Mouse (Mus musculus): Measurements from ENCODE around the gene C130050O18Rik. TPM values are rescaled to one million over a fixed set of nuclear protein-coding genes. Genes with fewer than 3 reads are reported as not detected.
A peak's percentile ranks its signal among the peaks of the same experiment; 100 is the strongest.

C130050O18Rik gene
- polyA plus RNA-seq, 1 experiment from 2014 or later: 0.92 TPM

- H3K9ac ChIP-seq (replicated peaks; ENCODE audit: low read length): no peak overlapping the region
- H3K27me3 ChIP-seq (ENCODE audit: insufficient read depth, low read length): no peaks in the 10 kb centered on the region
- H3K27ac ChIP-seq (ENCODE audit: low read length): no peak overlapping the region
- H3K4me2 ChIP-seq (replicated peaks; ENCODE audit: low read depth, low read length): no peak overlapping the region
- H3K4me3 ChIP-seq (ENCODE audit: low read length): no peak overlapping the region
- 92% methylated on average over 3 of the region's 3 CpGs for WGBS
- peaks cover 17% of the 10 kb centered on the region for H3K4me1 ChIP-seq (ENCODE audit: insufficient read depth, low read length)
- ATAC-seq (ENCODE audit: low FRiP score, low TSS enrichment): no peak
- H3K36me3 ChIP-seq (ENCODE audit: insufficient read depth, low read length): peaks cover 4% of the 10 kb centered on the region; the same call in 1 of the 2 replicates
- no peaks in the 10 kb centered on the region for H3K9me3 ChIP-seq (ENCODE audit: low read length)
Observed at GRCm38 (mm10) chr5:139417480-139417879, 12.4 kb downstream of the C130050O18Rik start.

GRCm38 (mm10) chr5:139418110-139418509, 13.0 kb downstream of the C130050O18Rik start:
- Histone ChIP-seq H3K27me3 (ENCODE audit: insufficient read depth, low read length) (no peaks in the 10 kb centered on the region), H3K4me3 (ENCODE audit: low read length) (no peak overlapping the region), H3K27ac (ENCODE audit: low read length) (no peak overlapping the region), H3K36me3 (ENCODE audit: insufficient read depth, low read length) (peaks cover 4% of the 10 kb centered on the region; the same call in 1 of the 2 replicates), H3K9ac (replicated peaks; ENCODE audit: low read length) (no peak overlapping the region), H3K4me2 (replicated peaks; ENCODE audit: low read depth, low read length) (no peak overlapping the region), H3K4me1 (ENCODE audit: insufficient read depth, low read length) (peaks cover 18% of the 10 kb centered on the region), H3K9me3 (ENCODE audit: low read length) (no peaks in the 10 kb centered on the region)
- WGBS: 52% methylated on average over 2 of the region's 2 CpGs
- no peak for ATAC-seq (ENCODE audit: low FRiP score, low TSS enrichment)

GRCm38 (mm10) chr5:139418633-139419032, 13.6 kb downstream of the C130050O18Rik start:
- Histone ChIP-seq H3K36me3 (ENCODE audit: insufficient read depth, low read length) (peaks cover 4% of the 10 kb centered on the region; the same call in 1 of the 2 replicates), H3K4me3 (ENCODE audit: low read length) (no peak overlapping the region), H3K4me2 (replicated peaks; ENCODE audit: low read depth, low read length) (no peak overlapping the region), H3K9ac (replicated peaks; ENCODE audit: low read length) (no peak overlapping the region), H3K27me3 (ENCODE audit: insufficient read depth, low read length) (no peaks in the 10 kb centered on the region), H3K4me1 (ENCODE audit: insufficient read depth, low read length) (peaks cover 21% of the 10 kb centered on the region), H3K27ac (ENCODE audit: low read length) (no peak overlapping the region), H3K9me3 (ENCODE audit: low read length) (no peaks in the 10 kb centered on the region)
- 18% methylated on average over 3 of the region's 3 CpGs for WGBS
- ATAC-seq (ENCODE audit: low FRiP score, low TSS enrichment): no peak

- peak within 1 kb of the TSS; percentile 51 for H3K4me2 ChIP-seq (replicated peaks; ENCODE audit: low read depth, low read length)
- H3K27ac ChIP-seq (ENCODE audit: low read length): 0 out of 2 replicates have a peak within 1 kb of the TSS, but pooled peaks have one; percentile 21
- no peaks in the 10 kb centered on the region for H3K9me3 ChIP-seq (ENCODE audit: low read length)
- no peaks in the 10 kb centered on the region for H3K36me3 ChIP-seq (ENCODE audit: insufficient read depth, low read length)
- H3K9ac ChIP-seq (replicated peaks; ENCODE audit: low read length): peak within 1 kb of the TSS; percentile 57
- 0 out of 2 replicates have a peak, but pooled peaks have one; percentile 47 for ATAC-seq (ENCODE audit: low FRiP score, low TSS enrichment)
- no peaks in the 10 kb centered on the region for H3K27me3 ChIP-seq (ENCODE audit: insufficient read depth, low read length)
- 42% methylated on average over 21 of the region's 21 CpGs for WGBS
- H3K4me1 ChIP-seq (ENCODE audit: insufficient read depth, low read length): peaks cover 40% of the 10 kb centered on the region
- peak within 1 kb of the TSS; percentile 37 for H3K4me3 ChIP-seq (ENCODE audit: low read length)
Observed at GRCm38 (mm10) chr5:139423026-139423865, 18.2 kb downstream of the C130050O18Rik start, which contains the start of gene Gper1. TSS of gene Gper1 (plus strand) at chr5:139423151.

- Histone ChIP-seq H3K4me1 (ENCODE audit: insufficient read depth, low read length) (peaks cover 53% of the 10 kb centered on the region), H3K9ac (replicated peaks; ENCODE audit: low read length) (0 out of 2 replicates have a peak overlapping the region, but pooled peaks have one; percentile 6), H3K4me3 (ENCODE audit: low read length) (no peak overlapping the region), H3K27ac (ENCODE audit: low read length) (peak overlapping the region; percentile 41; the same call in 1 of the 2 replicates), H3K9me3 (ENCODE audit: low read length) (no peaks in the 10 kb centered on the region), H3K36me3 (ENCODE audit: insufficient read depth, low read length) (no peaks in the 10 kb centered on the region), H3K27me3 (ENCODE audit: insufficient read depth, low read length) (no peaks in the 10 kb centered on the region), H3K4me2 (replicated peaks; ENCODE audit: low read depth, low read length) (no peak overlapping the region; the same call in 1 of the 2 replicates)
- WGBS: 44% methylated on average over 9 of the region's 9 CpGs
- no peak for ATAC-seq (ENCODE audit: low FRiP score, low TSS enrichment)
Observed at GRCm38 (mm10) chr5:139425198-139425597, 20.1 kb downstream of the C130050O18Rik start.

- WGBS: 82% methylated on average over 9 of the region's 9 CpGs
- H3K4me2 ChIP-seq (replicated peaks; ENCODE audit: low read depth, low read length): no peak overlapping the region
- no peak overlapping the region for H3K4me3 ChIP-seq (ENCODE audit: low read length)
- no peak overlapping the region for H3K27ac ChIP-seq (ENCODE audit: low read length)
- peaks cover 70% of the 10 kb centered on the region for H3K4me1 ChIP-seq (ENCODE audit: insufficient read depth, low read length)
- H3K36me3 ChIP-seq (ENCODE audit: insufficient read depth, low read length): no peaks in the 10 kb centered on the region
- no peaks in the 10 kb centered on the region for H3K27me3 ChIP-seq (ENCODE audit: insufficient read depth, low read length)
- no peaks in the 10 kb centered on the region for H3K9me3 ChIP-seq (ENCODE audit: low read length)
- no peak overlapping the region for H3K9ac ChIP-seq (replicated peaks; ENCODE audit: low read length)
- ATAC-seq (ENCODE audit: low FRiP score, low TSS enrichment): no peak
Observed at GRCm38 (mm10) chr5:139427001-139427400, 21.9 kb downstream of the C130050O18Rik start.

- no peak overlapping the region for H3K4me2 ChIP-seq (replicated peaks; ENCODE audit: low read depth, low read length)
- H3K9ac ChIP-seq (replicated peaks; ENCODE audit: low read length): no peak overlapping the region
- 71% methylated on average over 9 of the region's 9 CpGs for WGBS
- H3K4me3 ChIP-seq (ENCODE audit: low read length): no peak overlapping the region
- no peaks in the 10 kb centered on the region for H3K36me3 ChIP-seq (ENCODE audit: insufficient read depth, low read length)
- H3K4me1 ChIP-seq (ENCODE audit: insufficient read depth, low read length): peaks cover 71% of the 10 kb centered on the region
- no peaks in the 10 kb centered on the region for H3K27me3 ChIP-seq (ENCODE audit: insufficient read depth, low read length)
- H3K9me3 ChIP-seq (ENCODE audit: low read length): no peaks in the 10 kb centered on the region
- no peak overlapping the region for H3K27ac ChIP-seq (ENCODE audit: low read length)
- ATAC-seq (ENCODE audit: low FRiP score, low TSS enrichment): no peak
Observed at GRCm38 (mm10) chr5:139427989-139428388, 22.9 kb downstream of the C130050O18Rik start.

- H3K27ac ChIP-seq (ENCODE audit: low read length): peak overlapping the region; percentile 76
- WGBS: 8% methylated on average over 9 of the region's 12 CpGs
Observed at GRCm38 (mm10) chr5:139429818-139430341, 24.8 kb downstream of the C130050O18Rik start.

GRCm38 (mm10) chr5:139432333-139432732, 27.3 kb downstream of the C130050O18Rik start:
- H3K4me3 ChIP-seq (ENCODE audit: low read length): no peak overlapping the region
- no peak overlapping the region for H3K9ac ChIP-seq (replicated peaks; ENCODE audit: low read length)
- peak overlapping the region; percentile 44 for H3K27ac ChIP-seq (ENCODE audit: low read length)
- no peaks in the 10 kb centered on the region for H3K9me3 ChIP-seq (ENCODE audit: low read length)
- ATAC-seq (ENCODE audit: low FRiP score, low TSS enrichment): no peak
- no peak overlapping the region for H3K4me2 ChIP-seq (replicated peaks; ENCODE audit: low read depth, low read length)
- peaks cover 52% of the 10 kb centered on the region for H3K4me1 ChIP-seq (ENCODE audit: insufficient read depth, low read length)
- H3K27me3 ChIP-seq (ENCODE audit: insufficient read depth, low read length): no peaks in the 10 kb centered on the region
- no peaks in the 10 kb centered on the region for H3K36me3 ChIP-seq (ENCODE audit: insufficient read depth, low read length)
- 51% methylated on average over 6 of the region's 6 CpGs for WGBS

More at GRCm38 (mm10) chr5:139429818-139430341, 24.8 kb downstream of the C130050O18Rik start:
- H3K4me1 ChIP-seq (ENCODE audit: insufficient read depth, low read length): peaks cover 56% of the 10 kb centered on the region
- H3K9ac ChIP-seq (replicated peaks; ENCODE audit: low read length): peak overlapping the region; percentile 23; the same call in 1 of the 2 replicates
- no peaks in the 10 kb centered on the region for H3K36me3 ChIP-seq (ENCODE audit: insufficient read depth, low read length)
- no peak overlapping the region for H3K4me3 ChIP-seq (ENCODE audit: low read length)
- H3K9me3 ChIP-seq (ENCODE audit: low read length): no peaks in the 10 kb centered on the region
- peak; percentile 46 for ATAC-seq (ENCODE audit: low FRiP score, low TSS enrichment)
- H3K27me3 ChIP-seq (ENCODE audit: insufficient read depth, low read length): no peaks in the 10 kb centered on the region
- no peak overlapping the region; the same call in 1 of the 2 replicates for H3K4me2 ChIP-seq (replicated peaks; ENCODE audit: low read depth, low read length)
